Mouse (Mus musculus): ENCODE data around the gene Flt1.

GRCm38 (mm10) chr5:147683707-147684323, 42.0 kb downstream of the Flt1 start:
- TF ChIP-seq CTCF (IDR thresholded peaks at IDR 0.05; ENCODE audit: low read depth) (no peak), EP300 (IDR thresholded peaks at IDR 0.05; ENCODE audit: low read depth) (no peak)

Data from liver, embryonic 14.5 days (tissue).